Mouse (Mus musculus) liver, embryonic 14.5 days (tissue): ENCODE data around the gene Tbc1d14. TPM values are rescaled to one million over a fixed set of nuclear protein-coding genes. Genes with fewer than 3 reads are reported as not detected.

Source experiments
- ATAC-seq: fragments of 200-750 bp; cut with Nextera tagmentation; 2 replicates; pipeline ENCODE4 v1.8.0; 2017; ENCODE audit warnings: moderate number of reproducible peaks, mild to moderate bottlenecking, moderate library complexity; ENCODE audit not compliant: insufficient read depth
- DNase-seq, 3 experiments: peaks; one replicate each; pipeline ENCODE4 v3.0.0-alpha.2; 2012 to 2013; ENCODE audit warnings: low read depth in 3 of 3, low spot score in 3 of 3
- H3K27ac ChIP-seq: fragments of 300-500 bp; sonication (generic); 2 replicates; pipeline ENCODE4 v1.5.1; 2014; ENCODE audit warnings: moderate library complexity, mild to moderate bottlenecking, control low read depth, inconsistent platforms
- H3K27me3 ChIP-seq: fragments of 300-500 bp; sonication (generic); 2 replicates; pipeline ENCODE4 v1.6.1; 2014; ENCODE audit warnings: mild to moderate bottlenecking, low read length, moderate library complexity; ENCODE audit not compliant: control insufficient read depth, insufficient read depth
- H3K36me3 ChIP-seq: fragments of 300-500 bp; sonication (generic); replicated peaks from 2 replicates; pipeline ENCODE4 v1.6.1; 2014; ENCODE audit warnings: low read depth; ENCODE audit not compliant: control insufficient read depth, insufficient read depth
- H3K4me1 ChIP-seq, 2 experiments: fragments of 200-500 bp in 1 of 2; fragments of 300-500 bp in 1 of 2; sonication (generic) in 1 of 2; replicated peaks; 2 replicates each; pipeline ENCODE4 v1.6.1; 2012 to 2014; ENCODE audit warnings: antibody characterized with exemption in 1 of 2, inconsistent platforms in 1 of 2, low read length in 1 of 2; ENCODE audit not compliant: control insufficient read depth in 2 of 2, insufficient read depth in 2 of 2
- H3K4me2 ChIP-seq: fragments of 300-500 bp; sonication (generic); 2 replicates; pipeline ENCODE4 v1.6.1; 2014; ENCODE audit warnings: low read depth, mild to moderate bottlenecking, control low read depth, moderate library complexity
- H3K4me3 ChIP-seq, 2 experiments: fragments of 200-500 bp in 1 of 2; fragments of 300-500 bp in 1 of 2; sonication (generic) in 1 of 2; 2 replicates each; pipeline ENCODE4 v1.5.1; 2012 to 2014; ENCODE audit warnings: low read depth in 2 of 2, low read length in 2 of 2, mild to moderate bottlenecking in 2 of 2, control low read depth in 1 of 2, inconsistent platforms in 1 of 2, moderate library complexity in 1 of 2; ENCODE audit not compliant: insufficient read depth in 1 of 2
- H3K9ac ChIP-seq: fragments of 300-500 bp; sonication (generic); replicated peaks from 2 replicates; pipeline ENCODE4 v1.6.1; 2014; ENCODE audit warnings: mild to moderate bottlenecking, control low read depth, moderate library complexity
- H3K9me3 ChIP-seq: fragments of 300-500 bp; sonication (generic); 2 replicates; pipeline ENCODE4 v1.6.1; 2016; ENCODE audit warnings: low read length, mixed read lengths; ENCODE audit not compliant: control insufficient read depth
- CTCF ChIP-seq: IDR thresholded peaks from 2 replicates; pipeline ENCODE4 v1.5.1; 2016; ENCODE audit warnings: antibody characterized with exemption, low read depth, control low read depth
- EP300 ChIP-seq: IDR thresholded peaks from 2 replicates; pipeline ENCODE4 v1.6.1; 2016; ENCODE audit warnings: antibody characterized with exemption, low read depth
- WGBS: fragments of 180-500 bp; shearing (Covaris S2); extraction: QIAGEN DNeasy Blood & Tissue Kit; methylation state at CpG from one replicate; pipeline ENCODE4 v1.1.7; 2014; ENCODE audit not compliant: insufficient replicate concordance; 5-methylcytosine and 5-hydroxymethylcytosine counted together
- polyA plus RNA-seq, 2 experiments: library from polyadenylated mRNA; depleted of rRNA in 1 of 2; stranded (reverse) in 1 of 2; unstranded in 1 of 2; fragments of >200 nt; fragmentation: Nextera tagmentation in 1 of 2; extraction: Ambion mirVana in 1 of 2; gene quantifications; 2 replicates each; pipeline versions ENCODE4 v1.2.1 to v1.2.3; 2012 to 2014

The Tbc1d14 gene
- polyA plus RNA-seq, 2 experiments = 6.8 to 8.2 TPM

GRCm38 (mm10) chr5:36553056-36553606 lies 39.9 kb downstream of the Tbc1d14 start:
- H3K36me3 ChIP-seq = no peaks in the 10 kb centered on the region
- H3K27me3 ChIP-seq = no peaks in the 10 kb centered on the region
- ATAC-seq = no peak
- no peak overlapping the region for H3K9ac ChIP-seq
- H3K9me3 ChIP-seq = no peaks in the 10 kb centered on the region
- no peak overlapping the region for H3K4me2 ChIP-seq
- H3K4me1 ChIP-seq = peaks cover 0 to 12% of the 10 kb centered on the region in 2 experiments; a peak in 2 of 4 replicates
- no peak overlapping the region for H3K4me3 ChIP-seq
- no peak overlapping the region for H3K27ac ChIP-seq
- DNase-seq = no peak
- TF ChIP-seq CTCF (no peak), EP300 (no peak)
- 52% methylated on average over 2 of the region's 2 CpGs for WGBS

- no peaks in the 10 kb centered on the region for H3K27me3 ChIP-seq
- no peak overlapping the region for H3K9ac ChIP-seq
- 74% methylated on average over 4 of the region's 4 CpGs for WGBS
- ATAC-seq (no peak), DNase-seq (no peak)
- no peak overlapping the region for H3K27ac ChIP-seq
- H3K4me1 ChIP-seq = peaks cover 0 to 9% of the 10 kb centered on the region in 2 experiments; a peak in 2 of 4 replicates
- no peaks in the 10 kb centered on the region for H3K36me3 ChIP-seq
- H3K9me3 ChIP-seq = no peaks in the 10 kb centered on the region
- TF ChIP-seq EP300 (no peak), CTCF (no peak)
- H3K4me2 ChIP-seq = no peak overlapping the region
- H3K4me3 ChIP-seq = no peak overlapping the region
These were observed 40.7 kb downstream of the Tbc1d14 start for GRCm38 (mm10) chr5:36552391-36552790.

- ATAC-seq (no peak), DNase-seq (no peak)
- TF ChIP-seq CTCF (no peak), EP300 (no peak)
- no peak overlapping the region for H3K4me2 ChIP-seq
- H3K36me3 ChIP-seq = no peaks in the 10 kb centered on the region
- H3K4me3 ChIP-seq = no peak overlapping the region
- H3K27ac ChIP-seq = no peak overlapping the region
- no peaks in the 10 kb centered on the region for H3K9me3 ChIP-seq
- H3K4me1 ChIP-seq = peaks cover 0 to 4% of the 10 kb centered on the region in 2 experiments; a peak in 1 of 4 replicates
- 41% methylated on average over 6 of the region's 6 CpGs for WGBS
- no peaks in the 10 kb centered on the region for H3K27me3 ChIP-seq
- no peak overlapping the region for H3K9ac ChIP-seq
These were observed 43.8 kb downstream of the Tbc1d14 start for GRCm38 (mm10) chr5:36549243-36549642.

GRCm38 (mm10) chr5:36544765-36545164 lies 48.3 kb downstream of the Tbc1d14 start:
- Histone ChIP-seq H3K9ac (no peak overlapping the region), H3K27me3 (no peaks in the 10 kb centered on the region), H3K36me3 (no peaks in the 10 kb centered on the region), H3K27ac (no peak overlapping the region), H3K4me2 (no peak overlapping the region), H3K9me3 (no peaks in the 10 kb centered on the region), H3K4me1 (no peaks in the 10 kb centered on the region), H3K4me3 (no peak overlapping the region)
- 78% methylated on average over 1 of the region's 1 CpGs for WGBS
- TF ChIP-seq CTCF (no peak), EP300 (no peak)
- DNase-seq (no peak), ATAC-seq (no peak)

GRCm38 (mm10) chr5:36540928-36541327 lies 52.1 kb downstream of the Tbc1d14 start:
- Histone ChIP-seq H3K27ac (no peak overlapping the region), H3K9me3 (no peaks in the 10 kb centered on the region), H3K4me2 (no peak overlapping the region), H3K27me3 (no peaks in the 10 kb centered on the region), H3K36me3 (no peaks in the 10 kb centered on the region), H3K4me1 (no peaks in the 10 kb centered on the region), H3K9ac (no peak overlapping the region), H3K4me3 (no peak overlapping the region)
- TF ChIP-seq CTCF (no peak), EP300 (no peak)
- 67% methylated on average over 2 of the region's 2 CpGs for WGBS
- DNase-seq (no peak), ATAC-seq (no peak)
